Mouse (Mus musculus): ENCODE data around the gene Klhdc3.

GRCm38 (mm10) chr17:46644916-46645475 is 35.7 kb downstream of the Klhdc3 start:
- TF ChIP-seq CTCF (IDR thresholded peaks at IDR 0.05; ENCODE audit: control insufficient read depth, insufficient read depth, insufficient read length): no peak
- TF ChIP-seq CEBPB (IDR thresholded peaks at IDR 0.05; ENCODE audit: low read depth): no peak
- no peak for TF ChIP-seq MAX (IDR thresholded peaks at IDR 0.05)
- TF ChIP-seq MYOD1 (IDR thresholded peaks at IDR 0.05; ENCODE audit: control insufficient read depth, insufficient read length, low read depth): no peak

All from C2C12 (cell line).